Mouse (Mus musculus) forebrain, postnatal 0 days (tissue): ENCODE results near the gene Gimap8. TPM values are rescaled to one million over a fixed set of nuclear protein-coding genes. Genes with fewer than 3 reads are reported as not detected.

Experiments used
- ATAC-seq: fragments of 200-750 bp; cut with Nextera tagmentation; 2 replicates; pipeline ENCODE4 v1.8.0; 2017; ENCODE audit warnings: mild to moderate bottlenecking, moderate library complexity
- DNase-seq: peaks from one replicate; pipeline ENCODE4 v3.0.0-alpha.2; 2015
- H3K27ac ChIP-seq: fragments of 300-500 bp; sonication (generic); 2 replicates; pipeline ENCODE4 v1.5.1; 2014; ENCODE audit warnings: low read depth, mild to moderate bottlenecking, antibody characterized with exemption, low read length, moderate library complexity, mixed read lengths
- H3K27me3 ChIP-seq: fragments of 300-500 bp; sonication (generic); 2 replicates; pipeline ENCODE4 v1.6.1; 2014; ENCODE audit warnings: mild to moderate bottlenecking, low read length, mixed read lengths; ENCODE audit not compliant: insufficient read depth
- H3K36me3 ChIP-seq: fragments of 300-500 bp; sonication (generic); 2 replicates; pipeline ENCODE4 v1.6.1; 2014; ENCODE audit warnings: mild to moderate bottlenecking, moderate library complexity; ENCODE audit not compliant: insufficient read depth
- H3K4me1 ChIP-seq: fragments of 300-500 bp; sonication (generic); 2 replicates; pipeline ENCODE4 v1.6.1; 2014; ENCODE audit warnings: antibody characterized with exemption; ENCODE audit not compliant: insufficient read depth
- H3K4me2 ChIP-seq: fragments of 300-500 bp; sonication (generic); 2 replicates; pipeline ENCODE4 v1.6.1; 2014; ENCODE audit warnings: low read depth, mild to moderate bottlenecking, moderate library complexity
- H3K4me3 ChIP-seq: fragments of 300-500 bp; sonication (generic); 2 replicates; pipeline ENCODE4 v1.5.1; 2014; ENCODE audit warnings: low read depth, low read length, mixed read lengths
- H3K9ac ChIP-seq: fragments of 300-500 bp; sonication (generic); 2 replicates; pipeline ENCODE4 v1.6.1; 2014; ENCODE audit warnings: mild to moderate bottlenecking
- H3K9me3 ChIP-seq: fragments of 300-500 bp; sonication (generic); 2 replicates; pipeline ENCODE4 v1.6.1; 2016; ENCODE audit warnings: low read length
- CTCF ChIP-seq: sonication (generic); IDR thresholded peaks from 2 replicates; pipeline ENCODE4 v1.5.1; 2016; ENCODE audit warnings: antibody characterized with exemption, control low read depth, low read depth
- WGBS: fragments of 180-500 bp; shearing (Covaris S2); extraction: QIAGEN DNeasy Blood & Tissue Kit; methylation state at CpG from one replicate; pipeline ENCODE4 v1.1.7; 2014; 5-methylcytosine and 5-hydroxymethylcytosine counted together
- polyA plus RNA-seq: library from polyadenylated mRNA; unstranded; fragments of >200 nt; fragmentation: Nextera tagmentation; extraction: Ambion mirVana; gene quantifications from 2 replicates; pipeline ENCODE4 v1.2.1, GENCODE M21; 2015
- total RNA-seq: library from RNA; depleted of rRNA; stranded (reverse); fragments of >200 nt; gene quantifications from 2 replicates; pipeline ENCODE4 v1.2.3, GENCODE M21; 2014; rRNA removed

Gimap8 gene
- total and polyA plus RNA-seq, 2 experiments from 2014 or later = 0.46 to 2.2 TPM

- DNase-seq (no peak), ATAC-seq (no peak)
- H3K36me3 ChIP-seq = no peaks in the 10 kb centered on the region
- no peak overlapping the region for H3K9ac ChIP-seq
- H3K4me3 ChIP-seq = no peak overlapping the region
- no peak overlapping the region for H3K4me2 ChIP-seq
- H3K4me1 ChIP-seq = no peaks in the 10 kb centered on the region
- 50% methylated on average over 3 of the region's 3 CpGs for WGBS
- H3K27ac ChIP-seq = no peak overlapping the region
- TF ChIP-seq CTCF = no peak
- H3K9me3 ChIP-seq = no peaks in the 10 kb centered on the region
- H3K27me3 ChIP-seq = no peaks in the 10 kb centered on the region
Measured at GRCm38 (mm10) chr6:48706130-48706529, 59.1 kb downstream of the Gimap8 start.

Other genes with a start within 250 kb of the Gimap8 start
- gene Zfp467, start 201.4 kb upstream of the Gimap8 start, total RNA-seq = 19.2 and 28.6 TPM in 2 replicates
- gene Zfp467, start 201.4 kb upstream of the Gimap8 start, polyA plus RNA-seq = 39.6 and 40.4 TPM in 2 replicates
- 0.24 and 1.3 TPM in 2 replicates for gene Sspo, start 199.0 kb upstream of the Gimap8 start, total RNA-seq
- 0.08 and 0.27 TPM in 2 replicates for gene Sspo, start 199.0 kb upstream of the Gimap8 start, polyA plus RNA-seq
- 288 and 325 TPM in 2 replicates for gene Atp6v0e2, start 109.6 kb upstream of the Gimap8 start, total RNA-seq
- 384 and 414 TPM in 2 replicates for gene Atp6v0e2, start 109.6 kb upstream of the Gimap8 start, polyA plus RNA-seq
- 27.5 and 28.7 TPM in 2 replicates for gene Lrrc61, start 92.4 kb upstream of the Gimap8 start, total RNA-seq
- gene Lrrc61, start 92.4 kb upstream of the Gimap8 start, polyA plus RNA-seq = 16.8 and 20.9 TPM in 2 replicates
- gene Rarres2, start 74.4 kb upstream of the Gimap8 start, total RNA-seq = 8.0 and 9.1 TPM in 2 replicates
- 12.0 and 13.1 TPM in 2 replicates for gene Rarres2, start 74.4 kb upstream of the Gimap8 start, polyA plus RNA-seq
- 1.2 TPM in 1 of 2 replicates, not detected in the other for gene Gm45021, start 57.6 kb upstream of the Gimap8 start, total RNA-seq
- gene Gm45021, start 57.6 kb upstream of the Gimap8 start, polyA plus RNA-seq = not detected in 2 replicates
- gene Repin1, start 53.4 kb upstream of the Gimap8 start, total RNA-seq = 40.7 and 55.0 TPM in 2 replicates
- 26.4 and 29.3 TPM in 2 replicates for gene Repin1, start 53.4 kb upstream of the Gimap8 start, polyA plus RNA-seq
- gene Gm44965, start 53.3 kb upstream of the Gimap8 start, total RNA-seq = not detected in 2 replicates
- gene Gm44965, start 53.3 kb upstream of the Gimap8 start, polyA plus RNA-seq = 1.2 TPM in 1 of 2 replicates, not detected in the other
- gene Zfp775, start 45.2 kb upstream of the Gimap8 start, total RNA-seq = 10.2 and 10.3 TPM in 2 replicates
- 8.9 and 11.5 TPM in 2 replicates for gene Zfp775, start 45.2 kb upstream of the Gimap8 start, polyA plus RNA-seq
- 24.4 and 24.5 TPM in 2 replicates for gene AI854703, start 20.5 kb upstream of the Gimap8 start, total RNA-seq
- 18.5 and 23.8 TPM in 2 replicates for gene AI854703, start 20.5 kb upstream of the Gimap8 start, polyA plus RNA-seq
- 1.4 and 1.5 TPM in 2 replicates for gene Gimap9, start 28.9 kb downstream of the Gimap8 start, total RNA-seq
- gene Gimap9, start 28.9 kb downstream of the Gimap8 start, polyA plus RNA-seq = 0.79 and 1.3 TPM in 2 replicates
- 0.52 and 2.1 TPM in 2 replicates for gene Gimap4, start 37.3 kb downstream of the Gimap8 start, total RNA-seq
- gene Gimap4, start 37.3 kb downstream of the Gimap8 start, polyA plus RNA-seq = 0.48 and 0.70 TPM in 2 replicates
- gene Gimap6, start 61.0 kb downstream of the Gimap8 start, total RNA-seq = 6.5 and 6.6 TPM in 2 replicates
- 5.8 and 6.5 TPM in 2 replicates for gene Gimap6, start 61.0 kb downstream of the Gimap8 start, polyA plus RNA-seq
- not detected in 2 replicates for gene Gm28053, start 71.4 kb downstream of the Gimap8 start, total RNA-seq
- 0.57 TPM in 1 of 2 replicates, not detected in the other for gene Gm28053, start 71.4 kb downstream of the Gimap8 start, polyA plus RNA-seq
- not detected in 2 replicates for gene Gimap7, start 71.4 kb downstream of the Gimap8 start, total RNA-seq
- not detected in 2 replicates for gene Gimap7, start 71.4 kb downstream of the Gimap8 start, polyA plus RNA-seq
- 1.3 TPM in 2 replicates for gene Gimap1, start 91.8 kb downstream of the Gimap8 start, total RNA-seq
- 3.4 and 3.8 TPM in 2 replicates for gene Gimap1, start 91.8 kb downstream of the Gimap8 start, polyA plus RNA-seq
- 0.62 and 1.4 TPM in 2 replicates for gene Gimap5, start 99.0 kb downstream of the Gimap8 start, total RNA-seq
- gene Gimap5, start 99.0 kb downstream of the Gimap8 start, polyA plus RNA-seq = 1.7 and 3.7 TPM in 2 replicates
- not detected in 2 replicates for gene Gimap3, start 123.6 kb downstream of the Gimap8 start, total RNA-seq
- not detected in 2 replicates for gene Gimap3, start 123.6 kb downstream of the Gimap8 start, polyA plus RNA-seq
- 15.4 and 19.7 TPM in 2 replicates for gene Tmem176a, start 193.7 kb downstream of the Gimap8 start, total RNA-seq
- 18.3 and 24.5 TPM in 2 replicates for gene Tmem176a, start 193.7 kb downstream of the Gimap8 start, polyA plus RNA-seq
- gene Tmem176b, start 194.3 kb downstream of the Gimap8 start, total RNA-seq = 36.7 and 47.1 TPM in 2 replicates
- gene Tmem176b, start 194.3 kb downstream of the Gimap8 start, polyA plus RNA-seq = 75.3 and 103 TPM in 2 replicates
- 1.6 TPM in 1 of 2 replicates, not detected in the other for gene Aoc1, start 225.7 kb downstream of the Gimap8 start, total RNA-seq
- gene Aoc1, start 225.7 kb downstream of the Gimap8 start, polyA plus RNA-seq = 0.20 TPM in 1 of 2 replicates, not detected in the other